Mouse (Mus musculus) cerebellum, adult 9-10 months (tissue): ENCODE data around the gene Cubn.

Experiments
- DNase-seq: peaks from one replicate; pipeline ENCODE4 v3.0.0; 2022

Gene Cubn

GRCm38 (mm10) chr2:13491734-13492133 lies at the start of gene Cubn:
Cubn (minus strand) TSS chr2:13491813.
- no peak for DNase-seq

GRCm38 (mm10) chr2:13539860-13540259 lies 48.2 kb upstream of the Cubn start:
- DNase-seq = no peak

- DNase-seq = no peak
Observed at GRCm38 (mm10) chr2:13538704-13539377, 47.2 kb upstream of the Cubn start.

- no peak for DNase-seq
Observed at GRCm38 (mm10) chr2:13538258-13538657, 46.6 kb upstream of the Cubn start.

- DNase-seq = no peak
Observed at GRCm38 (mm10) chr2:13537733-13538132, 46.1 kb upstream of the Cubn start.

- DNase-seq = no peak
Observed at GRCm38 (mm10) chr2:13536747-13537146, 45.1 kb upstream of the Cubn start.

- DNase-seq = no peak
Observed at GRCm38 (mm10) chr2:13530639-13531038, 39.0 kb upstream of the Cubn start.

GRCm38 (mm10) chr2:13529253-13529933 lies 37.8 kb upstream of the Cubn start:
- DNase-seq = no peak

GRCm38 (mm10) chr2:13527531-13527930 lies 35.9 kb upstream of the Cubn start:
- no peak for DNase-seq

- no peak for DNase-seq
Observed at GRCm38 (mm10) chr2:13527125-13527524, 35.5 kb upstream of the Cubn start.

- DNase-seq = no peak
Observed at GRCm38 (mm10) chr2:13526205-13526604, 34.6 kb upstream of the Cubn start.

- no peak for DNase-seq
Observed at GRCm38 (mm10) chr2:13523540-13524456, 32.2 kb upstream of the Cubn start.

- no peak for DNase-seq
Observed at GRCm38 (mm10) chr2:13522106-13522505, 30.5 kb upstream of the Cubn start.

GRCm38 (mm10) chr2:13514949-13515348 lies 23.3 kb upstream of the Cubn start:
- DNase-seq = no peak

- DNase-seq = no peak
Observed at GRCm38 (mm10) chr2:13502717-13503116, 11.1 kb upstream of the Cubn start.

- DNase-seq = no peak
Observed at GRCm38 (mm10) chr2:13501553-13501952, 9.9 kb upstream of the Cubn start.

- DNase-seq = no peak
Observed at GRCm38 (mm10) chr2:13500298-13500999, 8.8 kb upstream of the Cubn start.

GRCm38 (mm10) chr2:13499196-13499595 lies 7.6 kb upstream of the Cubn start:
- no peak for DNase-seq

GRCm38 (mm10) chr2:13496087-13496486 lies 4.5 kb upstream of the Cubn start:
- no peak for DNase-seq

GRCm38 (mm10) chr2:13492927-13493326 lies 1.3 kb upstream of the Cubn start:
- DNase-seq = no peak

GRCm38 (mm10) chr2:13490480-13490879 lies 1.1 kb downstream of the Cubn start:
- DNase-seq = no peak

GRCm38 (mm10) chr2:13486470-13486869 lies 5.1 kb downstream of the Cubn start:
- no peak for DNase-seq

GRCm38 (mm10) chr2:13484566-13484965 lies 7.0 kb downstream of the Cubn start:
- DNase-seq = no peak
